Mouse (Mus musculus) cerebellum, postnatal 4 days (tissue): ENCODE data around the gene Dact1.

ENCODE experiments used
- DNase-seq, 2 experiments: peaks; one replicate each; pipeline ENCODE4 v3.0.0; 2022; ENCODE audit warnings: low spot score in 2 of 2, mixed read lengths in 1 of 2

Gene Dact1

DNA sequence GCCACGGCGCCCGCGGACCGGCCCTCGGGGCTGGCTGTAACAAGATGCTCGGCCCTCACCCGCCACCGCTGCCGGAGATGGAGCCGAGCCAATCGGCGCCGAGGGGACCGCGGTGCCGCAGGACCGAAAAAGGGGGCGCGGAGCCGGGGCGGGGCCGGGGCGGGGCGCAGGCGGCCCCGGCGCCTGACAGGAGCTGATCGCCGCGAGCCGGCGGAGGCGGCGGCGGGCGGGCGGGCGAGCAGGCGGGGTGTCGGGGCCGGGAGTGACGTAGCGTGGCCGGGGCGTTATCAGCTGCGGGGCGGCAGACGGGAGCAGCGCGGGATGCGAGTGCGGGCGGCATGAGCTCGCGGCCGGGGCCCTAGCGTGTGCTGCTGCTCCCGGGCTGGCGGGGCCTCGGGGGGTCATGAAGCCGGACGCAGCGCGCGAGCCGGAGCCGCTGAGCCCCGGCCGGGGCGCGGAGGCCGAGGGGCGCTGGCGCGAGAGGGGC, at the start of gene Dact1:
Gene Dact1, plus strand, starts transcription at position 304 of the 487 bp plus-strand sequence.
- peak; percentile 45 to 59 for DNase-seq

GRCm38 (mm10) chr12:71264211-71264610, 45.5 kb upstream of the Dact1 start:
- no peak for DNase-seq

GRCm38 (mm10) chr12:71269367-71269766, 40.3 kb upstream of the Dact1 start:
- DNase-seq, result no peak

- no peak for DNase-seq
Measured at GRCm38 (mm10) chr12:71271131-71271530, 38.6 kb upstream of the Dact1 start.

- DNase-seq, result no peak
Measured at GRCm38 (mm10) chr12:71274519-71275237, 35.0 kb upstream of the Dact1 start.

- DNase-seq, result no peak
Measured at GRCm38 (mm10) chr12:71275906-71276595, 33.6 kb upstream of the Dact1 start.

- DNase-seq, result peak in 1 of 2 experiments; percentile 44
Measured at GRCm38 (mm10) chr12:71279521-71280262, 30.0 kb upstream of the Dact1 start.

- no peak for DNase-seq
Measured at GRCm38 (mm10) chr12:71281201-71281768, 28.4 kb upstream of the Dact1 start.

DNA sequence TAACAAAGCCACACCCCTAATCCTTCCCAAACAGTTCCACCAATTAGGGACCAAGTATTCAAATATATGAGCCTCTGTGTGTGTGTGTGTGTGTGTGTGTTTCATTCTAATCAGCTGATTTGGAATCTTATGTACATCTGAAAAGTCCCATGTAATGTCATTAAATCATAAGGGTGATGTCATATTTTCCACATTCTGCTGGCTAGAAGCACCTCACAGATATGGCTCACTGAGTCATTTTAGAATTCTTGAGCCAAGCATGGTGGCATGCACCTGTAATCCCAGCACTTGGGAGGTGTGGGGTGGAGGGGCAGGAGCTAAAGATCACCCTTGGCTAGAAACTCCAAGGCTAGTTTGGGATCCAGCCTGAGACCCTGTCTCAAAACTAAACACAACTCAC, 24.3 kb upstream of the Dact1 start:
- DNase-seq, result no peak

DNA sequence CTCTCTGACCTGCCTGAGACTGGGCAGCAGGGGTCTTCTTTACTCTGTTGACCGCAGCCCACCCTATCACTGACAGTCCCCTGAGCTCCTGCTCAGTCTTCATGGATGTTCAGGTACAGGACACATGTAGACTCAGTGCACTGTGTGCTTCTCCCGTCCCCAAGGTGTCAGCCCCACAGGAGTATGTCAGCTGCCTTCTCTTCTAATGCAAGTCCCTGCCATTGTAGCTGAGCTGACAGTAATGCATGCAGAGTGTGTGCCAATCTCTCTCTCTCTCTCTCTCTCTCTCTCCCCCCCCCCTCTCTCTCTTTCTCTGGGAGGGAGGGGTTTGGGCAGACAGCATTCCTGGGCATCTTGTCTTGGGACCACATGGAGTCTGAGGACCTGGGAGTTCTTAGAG, 19.2 kb upstream of the Dact1 start:
- no peak for DNase-seq

DNA sequence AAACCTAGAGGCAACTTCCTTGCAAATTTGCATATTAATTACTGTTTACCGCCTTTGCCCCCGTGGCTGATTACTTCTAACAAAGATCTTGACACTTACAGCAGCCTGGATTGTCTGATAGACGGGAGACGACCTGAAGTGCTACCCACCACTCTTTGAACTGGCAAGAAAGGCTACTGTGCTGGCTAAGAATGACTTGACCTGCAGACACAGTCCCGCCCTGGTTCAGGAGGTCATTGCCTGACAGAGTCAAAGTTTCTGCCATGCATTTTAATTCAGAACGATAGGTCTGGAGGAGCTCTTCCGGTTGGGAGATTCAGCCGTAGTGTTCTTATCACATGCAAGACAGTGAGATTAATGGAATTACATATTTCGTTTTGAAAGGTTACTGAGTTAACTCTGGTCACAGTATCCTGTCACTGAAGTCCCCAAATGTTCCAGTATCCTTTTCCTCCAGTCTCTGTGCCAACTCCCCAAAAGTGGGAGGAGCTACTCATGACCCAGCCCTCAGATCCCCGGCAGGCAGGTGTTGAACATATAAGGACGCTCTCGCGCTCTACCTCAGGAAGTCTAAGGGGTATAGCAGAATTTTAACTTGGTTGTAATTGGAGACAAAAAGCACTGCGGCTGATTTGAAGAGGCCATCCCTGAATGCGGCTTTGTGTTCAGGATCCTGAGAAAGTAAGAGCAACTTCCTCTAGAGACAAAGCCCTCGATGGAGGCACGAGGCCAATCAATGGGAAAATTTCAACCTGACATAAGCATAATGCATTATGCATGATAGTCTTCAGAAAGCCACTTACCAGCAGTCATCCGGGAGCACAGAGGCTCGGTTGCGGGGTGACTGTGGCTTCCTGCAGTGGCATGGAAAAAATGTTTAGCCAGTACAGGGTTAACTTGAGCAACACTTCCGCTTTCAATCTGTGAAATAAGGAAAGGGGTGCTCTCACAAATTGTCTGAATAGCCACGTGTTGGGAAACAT, 15.4 kb upstream of the Dact1 start:
- no peak for DNase-seq

- DNase-seq, result no peak
Measured at GRCm38 (mm10) chr12:71296849-71297535, 12.7 kb upstream of the Dact1 start.

DNA sequence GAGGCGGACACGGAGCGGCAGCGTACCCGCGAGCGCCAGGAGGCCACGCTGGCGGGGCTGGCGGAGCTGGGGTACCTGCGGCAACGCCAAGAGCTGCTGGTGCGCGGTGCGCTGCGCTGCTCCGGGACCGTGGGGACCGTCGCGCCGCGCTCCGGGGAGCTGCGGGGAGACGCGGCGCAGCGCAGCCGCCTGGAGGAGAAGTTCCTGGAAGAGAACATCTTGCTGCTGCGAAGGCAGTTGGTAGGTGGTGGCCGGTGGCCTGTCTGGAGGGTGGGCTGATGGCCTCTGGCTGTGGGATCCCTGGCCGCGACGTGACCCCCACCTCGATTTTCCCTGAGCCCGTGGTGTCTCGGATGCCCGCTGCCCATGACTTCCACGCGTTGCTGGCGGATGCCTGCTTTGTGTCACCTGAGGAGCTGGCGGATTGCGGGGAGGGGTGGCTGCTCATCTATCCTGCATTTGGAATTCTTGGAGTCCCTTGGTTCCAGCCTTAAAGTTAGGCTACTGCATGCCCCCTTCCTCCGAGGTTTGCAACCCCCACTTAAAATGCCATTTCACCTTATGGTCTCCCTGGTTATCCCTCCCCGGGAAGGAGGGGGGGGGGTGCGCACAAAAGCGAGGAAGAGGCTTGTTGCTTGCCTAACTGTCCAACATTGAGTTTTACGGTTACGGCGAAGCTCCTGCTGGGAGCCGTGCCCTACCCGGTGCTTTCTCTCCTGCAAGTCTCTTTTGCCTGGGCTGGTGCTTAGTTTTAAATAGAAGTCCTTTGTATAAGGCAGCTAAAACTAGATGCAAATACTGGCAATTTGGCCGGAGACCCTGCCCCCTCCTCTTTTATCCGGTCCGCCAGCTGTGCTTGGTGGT, 616 bp downstream of the Dact1 start:
- DNase-seq, result peak in 1 of 2 experiments; percentile 26

DNA sequence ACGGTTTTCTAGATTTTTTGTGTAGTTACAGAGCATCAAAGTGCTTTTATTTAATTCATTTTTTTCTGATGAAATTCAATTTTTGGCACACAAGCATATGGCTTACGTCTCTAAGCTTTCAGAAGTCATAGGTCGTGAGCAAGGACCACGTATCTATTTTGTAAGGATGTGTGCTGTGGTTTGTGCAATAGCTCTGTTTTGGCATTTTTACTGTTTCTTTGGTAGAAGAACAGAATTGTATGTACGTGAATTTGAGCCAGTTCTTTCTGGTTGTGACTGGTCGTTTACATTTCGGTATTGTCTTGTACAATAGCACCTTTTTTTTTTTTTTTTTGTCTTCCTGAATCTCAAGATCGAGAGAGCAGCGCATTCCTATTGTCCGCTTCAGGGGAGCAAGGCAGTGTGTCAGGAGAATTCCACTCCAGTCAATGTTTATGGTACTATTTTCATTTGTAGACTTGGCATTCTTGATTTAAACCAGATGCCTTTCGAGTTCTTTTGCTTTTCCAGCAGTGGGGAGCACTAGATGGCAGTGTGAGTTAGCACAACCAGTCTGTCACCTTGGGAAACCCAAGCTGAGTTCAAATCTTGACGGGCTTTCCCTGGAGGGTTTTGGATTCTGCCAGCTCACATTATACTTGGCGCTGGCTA, 1.7 kb downstream of the Dact1 start:
- peak in 1 of 2 experiments; percentile 43 for DNase-seq

DNA sequence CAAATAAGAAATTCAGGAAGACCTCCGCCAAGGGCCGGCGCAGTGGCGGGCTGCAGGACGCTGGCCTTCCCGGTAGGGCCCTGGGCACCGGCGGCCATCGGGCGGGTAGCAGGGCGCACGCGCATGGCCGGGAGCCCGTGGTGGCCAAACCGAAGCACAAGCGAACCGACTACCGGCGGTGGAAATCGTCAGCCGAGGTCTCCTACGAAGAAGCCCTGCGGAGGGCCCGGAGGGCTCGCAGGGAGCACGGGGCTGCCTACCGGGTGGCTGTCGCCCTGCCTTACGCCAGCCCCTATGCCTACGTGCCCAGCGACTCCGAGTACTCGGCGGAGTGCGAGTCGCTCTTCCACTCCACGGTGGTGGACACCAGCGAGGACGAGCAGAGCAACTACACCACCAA, 8.6 kb downstream of the Dact1 start:
- DNase-seq, result no peak

DNA sequence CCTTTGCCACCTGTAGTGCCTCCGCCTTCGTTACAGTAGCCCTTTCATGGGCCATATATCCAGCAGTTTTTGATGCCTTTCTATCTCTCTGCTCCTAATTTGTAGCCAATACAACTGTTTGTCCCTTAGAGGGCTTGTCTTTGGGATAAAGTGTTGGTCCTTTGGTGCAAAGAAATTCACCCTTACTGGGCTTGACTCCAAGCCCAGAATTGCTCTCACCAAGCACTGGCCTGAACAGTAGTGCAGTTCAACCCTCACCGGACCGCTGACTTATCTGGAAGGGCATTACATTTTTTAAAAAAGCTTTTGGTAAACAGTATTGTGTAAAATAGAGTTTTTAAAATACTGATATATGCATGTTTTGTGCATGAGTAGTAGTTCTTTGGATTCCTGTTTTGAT, 9.9 kb downstream of the Dact1 start:
- DNase-seq, result no peak

GRCm38 (mm10) chr12:71332646-71333045, 23.0 kb downstream of the Dact1 start:
- DNase-seq, result no peak

- DNase-seq, result no peak
Measured at GRCm38 (mm10) chr12:71333561-71333960, 23.9 kb downstream of the Dact1 start.
